Mouse (Mus musculus) neural tube, embryonic 14.5 days (tissue): ENCODE results near the gene Prdm16. TPM values are rescaled to one million over a fixed set of nuclear protein-coding genes. Genes with fewer than 3 reads are reported as not detected.
A peak's percentile ranks its signal among the peaks of the same experiment; 100 is the strongest.

ENCODE experiments used
- ATAC-seq: fragments of 200-750 bp; cut with Nextera tagmentation; 2 replicates; pipeline ENCODE4 v1.8.0; 2017; ENCODE audit warnings: low read depth, mild to moderate bottlenecking, moderate TSS enrichment, moderate library complexity
- H3K27ac ChIP-seq: fragments of 300-500 bp; sonication (generic); 2 replicates; pipeline ENCODE4 v1.5.1; 2014; ENCODE audit warnings: low read depth, mild to moderate bottlenecking, control low read depth, low read length, moderate library complexity, mixed read lengths
- H3K27me3 ChIP-seq: fragments of 300-500 bp; sonication (generic); 2 replicates; pipeline ENCODE4 v1.6.1; 2014; ENCODE audit warnings: low read length; ENCODE audit not compliant: control insufficient read depth, insufficient read depth
- H3K36me3 ChIP-seq: fragments of 300-500 bp; sonication (generic); 2 replicates; pipeline ENCODE4 v1.6.1; 2014; ENCODE audit warnings: low read length, mixed read lengths; ENCODE audit not compliant: control insufficient read depth, insufficient read depth
- H3K4me1 ChIP-seq: fragments of 300-500 bp; sonication (generic); 2 replicates; pipeline ENCODE4 v1.6.1; 2014; ENCODE audit warnings: low read length; ENCODE audit not compliant: control insufficient read depth, insufficient read depth
- H3K4me2 ChIP-seq: fragments of 300-500 bp; sonication (generic); 2 replicates; pipeline ENCODE4 v1.6.1; 2014; ENCODE audit warnings: mild to moderate bottlenecking, low read depth, low read length, control low read depth
- H3K4me3 ChIP-seq: fragments of 300-500 bp; sonication (generic); 2 replicates; pipeline ENCODE4 v1.5.1; 2014; ENCODE audit warnings: low read depth, low read length, control low read depth, mixed read lengths
- H3K9ac ChIP-seq: fragments of 300-500 bp; sonication (generic); replicated peaks from 2 replicates; pipeline ENCODE4 v1.6.1; 2014; ENCODE audit warnings: low read depth, mild to moderate bottlenecking, control low read depth, low read length, mixed read lengths
- H3K9me3 ChIP-seq: fragments of 300-500 bp; sonication (generic); 2 replicates; pipeline ENCODE4 v1.6.1; 2016; ENCODE audit warnings: low read length; ENCODE audit not compliant: control insufficient read depth
- WGBS: fragments of 180-500 bp; shearing (Covaris S2); extraction: QIAGEN DNeasy Blood & Tissue Kit; methylation state at CpG from one replicate; pipeline ENCODE4 v1.1.7; 2014; 5-methylcytosine and 5-hydroxymethylcytosine counted together
- polyA plus RNA-seq: library from polyadenylated mRNA; unstranded; fragments of >200 nt; fragmentation: Nextera tagmentation; extraction: Ambion mirVana; gene quantifications from 2 replicates; pipeline ENCODE4 v1.2.1, GENCODE M21; 2014

The Prdm16 gene
- polyA plus RNA-seq, 1 experiment from 2014 or later: 4.6 TPM

GRCm38 (mm10) chr4:154558041-154558440, 78.6 kb downstream of the Prdm16 start:
- no peak for ATAC-seq
- Histone ChIP-seq H3K27ac (no peak overlapping the region), H3K4me2 (no peak overlapping the region), H3K27me3 (no peaks in the 10 kb centered on the region), H3K36me3 (no peaks in the 10 kb centered on the region), H3K4me1 (peaks cover 13% of the 10 kb centered on the region; the same call in 1 of the 2 replicates), H3K9ac (no peak overlapping the region), H3K4me3 (no peak overlapping the region), H3K9me3 (no peaks in the 10 kb centered on the region)
- 96% methylated on average over 5 of the region's 5 CpGs for WGBS

- H3K9me3 ChIP-seq: no peaks in the 10 kb centered on the region
- H3K36me3 ChIP-seq: no peaks in the 10 kb centered on the region
- peaks cover 16% of the 10 kb centered on the region; the same call in 1 of the 2 replicates for H3K4me1 ChIP-seq
- no peak overlapping the region for H3K4me2 ChIP-seq
- ATAC-seq: no peak
- WGBS: 81% methylated on average over 11 of the region's 11 CpGs
- no peak overlapping the region for H3K4me3 ChIP-seq
- H3K27me3 ChIP-seq: no peaks in the 10 kb centered on the region
- H3K27ac ChIP-seq: no peak overlapping the region
- H3K9ac ChIP-seq: no peak overlapping the region
Measured at GRCm38 (mm10) chr4:154557168-154557567, 79.5 kb downstream of the Prdm16 start.

- Histone ChIP-seq H3K9me3 (no peaks in the 10 kb centered on the region), H3K27me3 (no peaks in the 10 kb centered on the region), H3K4me1 (peaks cover 16% of the 10 kb centered on the region; the same call in 1 of the 2 replicates), H3K36me3 (no peaks in the 10 kb centered on the region), H3K4me3 (no peak overlapping the region), H3K9ac (no peak overlapping the region), H3K4me2 (0 out of 2 replicates have a peak overlapping the region, but pooled peaks have one; percentile 0), H3K27ac (no peak overlapping the region)
- 20% methylated on average over 11 of the region's 11 CpGs for WGBS
- no peak for ATAC-seq
Measured at GRCm38 (mm10) chr4:154556418-154556817, 80.3 kb downstream of the Prdm16 start.

GRCm38 (mm10) chr4:154549961-154550393, 86.7 kb downstream of the Prdm16 start:
- 16% methylated on average over 17 of the region's 17 CpGs for WGBS
- Histone ChIP-seq H3K4me2 (peak overlapping the region; percentile 26; the same call in 1 of the 2 replicates), H3K9me3 (no peaks in the 10 kb centered on the region), H3K27me3 (peaks cover 4% of the 10 kb centered on the region), H3K36me3 (no peaks in the 10 kb centered on the region), H3K9ac (no peak overlapping the region; the same call in 1 of the 2 replicates), H3K27ac (peak overlapping the region; percentile 60; the same call in 1 of the 2 replicates), H3K4me3 (no peak overlapping the region), H3K4me1 (peaks cover 7% of the 10 kb centered on the region; the same call in 1 of the 2 replicates)
- peak; percentile 42 for ATAC-seq

GRCm38 (mm10) chr4:154549497-154549896, 87.2 kb downstream of the Prdm16 start:
- H3K9me3 ChIP-seq: no peaks in the 10 kb centered on the region
- peak overlapping the region; percentile 60; the same call in 1 of the 2 replicates for H3K27ac ChIP-seq
- 17% methylated on average over 11 of the region's 11 CpGs for WGBS
- peaks cover 5% of the 10 kb centered on the region; the same call in 1 of the 2 replicates for H3K4me1 ChIP-seq
- H3K4me2 ChIP-seq: peak overlapping the region; percentile 26; the same call in 1 of the 2 replicates
- ATAC-seq: peak; percentile 30
- peaks cover 4% of the 10 kb centered on the region for H3K27me3 ChIP-seq
- no peaks in the 10 kb centered on the region for H3K36me3 ChIP-seq
- H3K9ac ChIP-seq: no peak overlapping the region; the same call in 1 of the 2 replicates
- no peak overlapping the region for H3K4me3 ChIP-seq

GRCm38 (mm10) chr4:154547176-154547855, 89.4 kb downstream of the Prdm16 start:
- peaks cover 16% of the 10 kb centered on the region for H3K4me1 ChIP-seq
- no peak for ATAC-seq
- 71% methylated on average over 21 of the region's 21 CpGs for WGBS

GRCm38 (mm10) chr4:154545296-154545695, 91.4 kb downstream of the Prdm16 start:
- peaks cover 25% of the 10 kb centered on the region for H3K4me1 ChIP-seq
- H3K9ac ChIP-seq: no peak overlapping the region
- no peak overlapping the region for H3K4me2 ChIP-seq
- WGBS: 77% methylated on average over 9 of the region's 9 CpGs
- no peaks in the 10 kb centered on the region for H3K9me3 ChIP-seq
- peaks cover 4% of the 10 kb centered on the region for H3K27me3 ChIP-seq
- H3K36me3 ChIP-seq: no peaks in the 10 kb centered on the region
- ATAC-seq: no peak
- H3K27ac ChIP-seq: no peak overlapping the region
- H3K4me3 ChIP-seq: no peak overlapping the region

More at GRCm38 (mm10) chr4:154547176-154547855, 89.4 kb downstream of the Prdm16 start:
- H3K36me3 ChIP-seq: no peaks in the 10 kb centered on the region
- H3K27ac ChIP-seq: no peak overlapping the region
- H3K9ac ChIP-seq: no peak overlapping the region
- peaks cover 4% of the 10 kb centered on the region for H3K27me3 ChIP-seq
- H3K9me3 ChIP-seq: no peaks in the 10 kb centered on the region
- no peak overlapping the region for H3K4me2 ChIP-seq
- H3K4me3 ChIP-seq: no peak overlapping the region

- Histone ChIP-seq H3K4me1 (peaks cover 28% of the 10 kb centered on the region), H3K27ac (no peak overlapping the region), H3K4me2 (no peak overlapping the region; the same call in 1 of the 2 replicates), H3K36me3 (no peaks in the 10 kb centered on the region), H3K9me3 (no peaks in the 10 kb centered on the region), H3K27me3 (peaks cover 4% of the 10 kb centered on the region), H3K9ac (no peak overlapping the region), H3K4me3 (no peak overlapping the region)
- no peak for ATAC-seq
- 6% methylated on average over 21 of the region's 21 CpGs for WGBS
Measured at GRCm38 (mm10) chr4:154543921-154544320, 92.8 kb downstream of the Prdm16 start.

GRCm38 (mm10) chr4:154543128-154543527, 93.5 kb downstream of the Prdm16 start:
- Histone ChIP-seq H3K36me3 (no peaks in the 10 kb centered on the region), H3K9me3 (no peaks in the 10 kb centered on the region), H3K9ac (no peak overlapping the region), H3K4me3 (no peak overlapping the region), H3K4me2 (no peak overlapping the region), H3K27ac (no peak overlapping the region), H3K27me3 (peaks cover 4% of the 10 kb centered on the region), H3K4me1 (peaks cover 28% of the 10 kb centered on the region)
- 30% methylated on average over 4 of the region's 4 CpGs for WGBS
- 0 out of 2 replicates have a peak, but pooled peaks have one; percentile 29 for ATAC-seq
